Mouse (Mus musculus) lung, adult 2 months (tissue): ENCODE measurements around the gene Dbnl.

Experiments used
- CTCF ChIP-seq: fragments of 200-500 bp; IDR thresholded peaks from 2 replicates; pipeline ENCODE4 v1.5.1; 2011; ENCODE audit warnings: mild to moderate bottlenecking, low read length, control low read depth; ENCODE audit not compliant: insufficient read depth
- POLR2A ChIP-seq: fragments of 200-500 bp; IDR thresholded peaks from 2 replicates; pipeline ENCODE4 v1.6.1; 2011; ENCODE audit warnings: low read depth, mild to moderate bottlenecking, control low read depth, low read length, borderline replicate concordance; ENCODE audit errors: extremely low read depth

GRCm38 (mm10) chr11:5828509-5829191, 40.4 kb downstream of the Dbnl start:
- TF ChIP-seq CTCF (no peak), POLR2A (no peak)
